Mouse (Mus musculus): ENCODE data around the gene Etv4.

Gene Etv4

DNA sequence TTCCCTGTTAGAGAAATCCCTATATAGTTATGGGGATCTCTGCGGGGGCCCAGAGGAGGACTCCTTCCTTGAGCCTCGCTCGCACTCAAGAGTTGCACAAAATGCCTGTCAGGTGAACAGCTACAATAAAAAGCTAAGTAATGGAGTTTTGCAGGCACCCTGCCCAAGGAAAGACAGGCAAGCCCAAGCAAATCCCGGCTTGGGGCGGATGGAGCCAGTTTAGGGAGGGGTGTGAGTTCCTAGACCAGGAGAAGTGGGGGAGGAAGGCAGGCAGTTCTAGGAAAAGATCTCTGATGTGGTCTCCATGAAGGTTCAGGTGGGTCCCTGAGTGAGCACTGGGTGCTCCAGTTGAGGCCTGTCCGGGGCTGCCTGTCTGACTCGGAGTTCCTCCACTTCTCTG, 1.5 kb upstream of the Etv4 start:
- intact Hi-C loops (cut with DNase I): no loop called here

DNA sequence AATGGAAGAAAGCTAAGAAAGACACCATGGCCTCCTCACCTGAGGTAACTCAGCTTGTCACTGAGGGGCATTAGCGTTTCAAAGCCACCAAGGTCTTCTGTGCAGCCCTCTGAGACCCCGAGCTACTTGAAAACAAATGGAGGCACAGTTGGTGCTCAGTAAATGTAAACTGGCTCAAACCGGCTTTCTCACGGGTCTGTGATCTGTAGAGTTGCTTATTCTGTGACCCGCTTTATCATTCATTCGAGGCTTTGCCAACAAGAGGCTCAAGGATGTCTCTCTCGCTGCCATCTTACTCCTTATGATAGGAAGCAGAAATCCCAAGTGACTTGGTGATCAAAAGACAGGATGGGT, 658 bp upstream of the Etv4 start:
- intact Hi-C loops (cut with DNase I): no loop called here

DNA sequence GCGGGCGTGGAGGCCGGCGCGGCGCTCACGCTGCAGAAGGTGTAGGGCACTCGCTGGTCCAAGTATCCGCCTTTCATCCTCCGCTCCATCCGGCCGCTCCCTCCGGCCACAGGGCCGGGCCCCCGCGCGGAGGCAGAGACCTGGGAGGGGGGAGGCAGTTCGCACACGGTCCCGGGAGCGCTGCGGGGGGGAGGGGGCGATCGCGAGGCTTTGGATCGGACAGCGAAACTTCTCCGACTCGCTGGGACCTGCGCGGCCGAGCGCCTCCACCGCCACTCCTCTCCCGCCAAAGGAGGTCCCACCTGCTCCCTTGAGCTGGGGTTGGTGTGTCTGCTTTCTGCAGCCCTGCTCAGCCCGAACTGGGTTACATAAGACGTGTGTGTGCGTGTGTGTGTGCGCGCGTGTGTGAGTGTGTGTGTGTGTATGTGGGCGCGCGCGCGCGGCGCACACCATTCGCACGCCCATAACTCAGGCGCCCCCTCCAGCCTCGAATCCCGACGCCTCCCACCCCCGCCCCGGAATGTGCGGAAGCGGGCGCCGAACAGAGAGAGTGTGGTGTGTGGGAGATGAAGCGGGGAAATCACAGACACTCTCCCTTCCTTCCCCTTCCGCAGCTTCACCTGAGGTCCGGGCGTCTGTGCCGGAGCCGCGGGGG, 556 bp downstream of the Etv4 start:
- intact Hi-C loops (cut with DNase I): no loop called here

DNA sequence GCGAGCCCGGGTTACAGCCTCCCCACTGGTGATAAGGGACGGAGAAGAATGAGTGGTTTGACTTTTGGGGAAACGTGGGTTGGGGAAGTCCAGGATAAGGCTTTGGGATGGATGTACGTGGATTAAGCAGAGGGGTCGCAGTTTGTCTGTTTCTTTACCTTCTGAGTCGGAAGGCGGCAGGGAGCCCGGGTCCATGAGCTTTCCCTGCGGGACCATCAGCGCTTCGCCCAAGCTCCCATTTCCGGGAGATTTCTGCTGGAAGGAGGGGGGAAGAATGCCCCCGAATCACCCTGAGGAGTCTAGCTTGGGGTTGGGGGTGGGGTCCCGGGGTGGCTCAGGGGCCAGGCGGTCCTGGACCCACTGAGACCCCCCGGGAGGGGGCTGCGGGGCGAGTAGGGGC, 1.1 kb downstream of the Etv4 start:
- intact Hi-C loops (cut with DNase I): no loop called here

DNA sequence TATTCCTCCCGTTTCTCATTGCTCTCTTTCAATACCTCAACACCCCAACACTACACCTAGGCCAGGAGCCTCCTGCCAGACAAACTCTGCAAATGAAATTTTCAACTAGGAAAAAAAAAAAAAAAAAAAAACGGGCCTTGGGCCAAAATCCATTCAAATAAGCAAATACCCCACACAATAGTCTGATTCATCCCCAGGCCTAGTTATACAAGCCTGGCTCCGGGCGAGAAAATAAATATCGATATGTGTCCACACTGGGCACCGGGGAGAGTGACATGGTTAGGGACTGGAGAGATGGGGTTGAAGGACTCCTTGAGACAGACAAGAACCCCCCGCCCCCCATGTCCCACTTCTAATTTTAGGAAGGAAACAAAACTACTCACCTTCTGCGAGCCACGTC, 1.6 kb downstream of the Etv4 start:
- intact Hi-C loops (cut with DNase I): no loop called here

DNA sequence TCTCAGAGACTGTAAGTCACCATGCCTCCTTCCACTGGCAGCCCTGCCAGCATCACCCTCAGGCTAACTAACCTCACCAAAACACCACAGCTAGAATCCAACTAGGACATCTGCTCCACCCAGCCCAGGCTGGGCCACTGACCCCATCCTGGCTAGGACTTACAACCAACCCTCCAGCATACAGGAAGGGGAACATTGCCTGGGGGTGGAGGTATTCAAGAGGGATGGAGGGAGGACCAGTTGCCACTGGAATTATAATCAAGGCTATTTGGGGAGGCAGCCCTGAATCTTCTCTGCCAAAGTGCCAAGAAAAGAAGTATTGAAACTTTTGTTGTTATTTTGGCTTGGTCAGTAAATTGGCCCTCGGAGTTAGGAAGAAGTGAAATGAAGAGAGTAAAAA, 2.0 kb downstream of the Etv4 start:
- intact Hi-C loops (cut with DNase I): no loop called here

DNA sequence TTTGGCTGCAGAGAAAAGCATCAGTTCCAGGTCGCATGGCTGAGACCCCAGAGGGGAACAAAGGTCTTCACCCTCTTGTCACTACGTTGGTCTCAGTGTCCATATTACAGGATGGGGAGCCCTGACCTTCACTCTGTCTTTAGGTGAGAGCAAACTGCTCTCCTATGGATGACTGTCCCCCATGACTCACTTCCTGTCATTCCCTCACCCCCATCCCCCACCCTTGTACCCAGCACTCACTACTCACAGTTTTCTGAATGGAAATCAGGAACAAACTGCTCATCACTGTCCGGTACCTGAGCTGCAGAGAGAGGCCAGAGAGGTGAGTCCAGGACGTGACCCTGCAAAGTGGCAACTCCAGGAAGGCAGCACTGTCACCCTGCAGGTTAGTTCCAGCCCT, 8.3 kb downstream of the Etv4 start:
- intact Hi-C loops (cut with DNase I): no loop called here

DNA sequence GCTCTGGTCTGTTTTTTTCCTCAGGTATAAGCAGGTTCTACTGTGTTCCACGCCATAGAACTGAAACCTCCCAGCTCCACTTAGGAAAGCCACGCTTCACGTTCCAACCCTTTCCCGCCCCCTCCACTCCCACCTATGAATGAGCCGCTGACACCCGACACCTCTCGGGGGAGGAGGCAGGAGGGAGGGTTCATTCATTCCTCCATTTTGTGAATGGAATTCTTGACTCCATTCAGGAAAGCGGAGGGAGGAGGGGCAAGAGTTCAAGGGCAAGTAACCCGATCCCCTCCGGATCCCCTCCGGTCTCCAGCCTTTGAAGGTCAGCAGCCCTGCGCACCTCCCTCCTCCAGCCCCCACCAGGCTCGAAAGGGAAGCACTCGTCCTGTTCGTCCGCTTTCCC, 12.7 kb downstream of the Etv4 start:
- intact Hi-C loops (cut with DNase I): no loop called here

DNA sequence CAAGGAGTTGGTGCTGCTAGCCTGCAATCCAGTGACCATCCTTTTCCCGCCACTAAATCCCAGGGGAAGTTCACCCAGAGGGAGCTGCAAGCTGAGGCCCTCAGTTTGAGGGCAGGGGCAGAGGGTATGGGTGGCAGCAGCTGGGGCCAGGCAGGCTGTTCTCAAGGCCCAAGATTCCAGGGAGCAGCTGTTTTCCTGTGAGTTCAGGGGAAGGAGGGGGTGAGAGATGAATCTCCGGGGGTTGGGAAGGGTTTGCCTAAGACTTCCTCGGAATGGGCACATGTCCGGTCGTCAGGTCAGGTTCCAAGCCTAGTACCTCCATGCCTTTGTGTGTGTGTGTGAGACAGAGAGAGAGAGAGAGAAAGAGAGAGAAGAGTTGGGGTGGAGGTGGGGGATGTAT, 13.1 kb downstream of the Etv4 start:
- intact Hi-C loops (cut with DNase I): no loop called here

DNA sequence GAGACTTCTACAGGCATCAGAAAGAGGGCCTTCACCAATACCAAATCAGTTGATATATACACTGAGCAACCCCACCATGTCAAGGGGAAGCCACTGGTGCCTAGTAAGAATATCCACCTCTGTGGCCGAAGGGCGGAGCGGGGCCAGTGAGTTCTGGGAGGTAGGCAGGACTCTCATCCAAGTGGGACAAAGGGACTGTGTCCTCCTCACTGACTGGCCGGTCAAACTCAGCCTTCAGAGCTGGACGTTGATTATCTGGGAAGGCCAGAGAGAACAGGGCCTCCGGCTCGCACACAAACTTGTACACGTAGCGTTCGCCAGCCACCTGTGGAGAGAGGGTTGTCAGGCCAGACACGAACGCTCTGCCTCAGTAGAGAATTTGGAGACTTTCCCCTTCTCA, 14.9 kb downstream of the Etv4 start:
- intact Hi-C loops (cut with DNase I): no loop called here

DNA sequence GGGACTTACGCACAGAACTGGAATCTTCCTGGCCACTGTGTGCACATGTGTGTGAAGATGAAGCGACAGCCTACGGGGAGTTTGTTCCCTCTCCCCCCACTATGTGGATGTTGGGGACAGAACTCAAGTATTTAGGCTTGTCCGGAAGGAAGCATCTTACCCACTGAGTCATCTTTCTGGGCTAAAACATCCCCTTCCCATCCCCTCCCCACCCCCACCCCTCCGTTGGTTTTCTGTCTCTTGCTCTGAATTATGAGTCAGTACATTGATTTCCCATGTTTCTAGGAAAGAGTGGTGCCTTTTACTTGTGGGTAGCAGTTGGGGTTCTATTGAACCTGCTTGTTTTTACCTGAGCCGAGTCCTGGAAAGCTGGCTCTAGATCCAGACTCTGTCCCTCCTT, 16.4 kb downstream of the Etv4 start:
- intact Hi-C loops (cut with DNase I): no loop called here

DNA sequence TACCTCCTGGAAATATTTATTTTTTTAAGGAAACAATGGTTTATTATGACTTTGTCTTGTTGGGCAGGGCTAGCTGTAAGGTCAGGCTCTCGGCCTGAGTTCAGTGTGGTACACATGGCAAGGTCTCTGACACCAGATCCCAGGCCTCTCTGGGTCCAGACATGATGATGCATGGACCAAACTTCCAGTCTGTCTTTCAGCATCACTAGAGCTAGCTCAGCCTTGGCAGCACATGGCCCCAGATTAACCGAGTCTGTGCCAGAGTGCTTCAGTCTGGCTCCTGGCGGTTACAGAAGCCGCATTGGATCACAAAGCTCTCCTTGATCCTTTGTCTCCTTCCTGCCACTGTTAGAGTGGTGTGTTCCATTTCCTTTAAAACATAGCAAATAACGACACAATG, 17.8 kb downstream of the Etv4 start:
- intact Hi-C loops (cut with DNase I): no loop called here

DNA sequence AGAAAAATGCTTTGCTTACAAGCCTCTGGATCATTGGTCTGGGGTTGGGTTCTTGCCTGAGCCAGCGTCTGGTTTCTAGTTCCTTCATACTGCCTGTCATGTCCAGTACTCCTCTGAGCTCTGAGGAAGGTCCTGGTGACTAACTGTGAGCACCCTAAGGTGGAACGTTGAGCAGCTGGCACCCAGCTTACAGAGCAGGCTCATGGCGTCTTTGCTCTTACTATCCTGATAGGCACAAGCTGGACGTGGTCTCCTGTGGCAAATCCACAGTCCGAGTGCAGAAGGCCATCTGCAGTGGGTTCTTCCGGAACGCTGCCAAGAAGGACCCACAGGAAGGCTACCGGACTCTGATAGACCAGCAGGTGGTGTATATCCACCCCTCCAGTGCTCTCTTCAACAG, 20.6 kb downstream of the Etv4 start:
- intact Hi-C loops (cut with DNase I): loop anchor here (5.0 kb wide), 1 partner anchor 143 kb away; no protein-coding TSS in a partner anchor

DNA sequence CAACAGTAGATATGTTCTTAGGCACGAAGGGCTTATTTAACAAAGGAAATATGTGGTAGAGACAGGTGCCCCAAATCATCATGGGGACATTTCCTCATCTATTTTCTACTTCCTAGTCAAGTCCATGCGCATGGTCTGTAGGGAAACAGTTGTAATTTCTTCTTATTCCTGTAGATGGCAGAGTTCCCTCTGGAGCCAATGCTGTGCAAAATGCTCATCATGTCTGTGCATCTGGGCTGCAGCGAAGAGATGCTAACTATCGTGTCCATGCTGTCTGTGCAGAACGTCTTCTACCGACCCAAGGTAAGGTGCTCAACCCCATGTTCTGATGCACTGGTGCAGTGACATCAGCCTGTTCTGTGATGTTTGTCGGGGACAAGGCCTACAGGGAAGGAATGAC, 21.4 kb downstream of the Etv4 start:
- intact Hi-C loops (cut with DNase I): loop anchor here (5.0 kb wide), 1 partner anchor 144 kb away; no protein-coding TSS in a partner anchor

DNA sequence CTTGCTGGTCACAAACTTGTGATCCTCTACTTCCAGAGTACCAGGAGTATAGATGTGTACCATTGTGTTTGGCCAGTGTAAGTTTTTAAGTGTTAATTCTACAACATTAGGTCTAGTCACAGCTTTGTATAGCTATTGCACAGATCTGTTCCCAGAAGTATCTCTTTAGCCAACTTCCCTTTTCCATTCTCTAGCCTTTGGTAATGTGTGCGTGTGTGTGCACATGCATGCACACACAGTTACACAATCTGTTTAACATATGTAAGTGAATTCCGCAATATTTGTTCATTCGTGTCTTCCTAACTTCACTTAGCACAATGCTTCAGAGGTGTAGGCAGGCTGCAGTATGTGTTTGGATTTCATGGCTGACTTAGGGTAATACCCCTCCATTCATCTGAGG, 25.6 kb downstream of the Etv4 start:
- intact Hi-C loops (cut with DNase I): no loop called here

DNA sequence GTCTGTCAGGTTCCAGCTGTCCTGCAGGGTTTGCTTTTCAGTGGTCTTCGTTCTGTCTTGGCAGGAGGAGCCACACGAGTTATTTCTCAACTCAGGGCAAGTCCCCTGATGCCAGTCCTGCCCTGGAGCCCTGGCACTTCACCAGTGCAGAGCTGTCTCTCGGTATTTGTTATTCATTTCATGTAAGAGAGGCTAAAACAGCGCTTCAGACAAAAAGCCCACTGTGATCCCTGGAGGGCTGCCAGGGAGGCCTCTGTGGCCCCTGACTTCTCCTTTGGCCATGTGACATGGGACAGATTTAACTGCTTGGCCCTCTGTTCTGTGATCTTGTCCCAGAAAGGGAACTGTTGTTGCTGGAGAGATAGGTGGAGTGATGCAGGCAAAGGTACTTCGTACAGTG, 26.7 kb downstream of the Etv4 start:
- intact Hi-C loops (cut with DNase I): no loop called here

DNA sequence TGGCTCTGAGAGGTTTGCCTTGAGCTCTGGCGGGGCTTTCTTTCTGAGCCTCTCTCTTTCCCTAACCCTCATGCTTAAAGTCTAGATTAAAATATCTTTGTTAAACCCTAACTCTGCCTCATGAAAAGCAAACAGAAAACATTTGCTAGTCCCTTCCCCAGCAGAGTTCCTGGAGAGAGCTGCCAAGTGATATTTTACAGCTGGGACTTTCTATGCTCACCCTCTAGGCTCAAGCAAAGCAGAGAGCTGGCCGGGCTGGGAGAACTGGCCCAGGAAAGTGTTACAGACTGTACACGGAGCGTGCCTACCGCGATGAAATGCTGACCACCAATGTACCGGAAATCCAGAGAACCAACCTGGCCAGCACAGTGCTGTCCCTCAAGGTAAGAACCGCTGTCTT, 27.8 kb downstream of the Etv4 start:
- intact Hi-C loops (cut with DNase I): no loop called here

DNA sequence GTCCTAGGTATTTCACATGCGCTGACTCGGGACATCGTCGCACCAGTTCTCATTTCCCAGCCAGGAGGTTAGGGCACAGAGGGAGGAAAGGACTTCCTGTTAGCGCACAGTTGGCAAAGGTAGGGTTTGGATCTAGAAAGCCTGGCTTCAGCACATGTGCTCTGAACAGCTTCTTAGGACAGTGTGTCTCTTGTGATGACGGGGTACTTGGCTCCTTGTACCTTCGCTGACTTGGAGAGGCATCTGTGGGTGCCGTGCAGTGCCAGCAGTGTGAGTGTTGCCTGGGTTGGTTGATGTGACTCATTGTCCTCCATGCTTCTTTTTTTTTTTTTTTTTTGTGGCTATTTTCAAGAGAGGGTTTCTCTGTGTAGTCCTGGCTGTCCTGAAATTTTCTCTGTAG, 28.6 kb downstream of the Etv4 start:
- intact Hi-C loops (cut with DNase I): no loop called here

DNA sequence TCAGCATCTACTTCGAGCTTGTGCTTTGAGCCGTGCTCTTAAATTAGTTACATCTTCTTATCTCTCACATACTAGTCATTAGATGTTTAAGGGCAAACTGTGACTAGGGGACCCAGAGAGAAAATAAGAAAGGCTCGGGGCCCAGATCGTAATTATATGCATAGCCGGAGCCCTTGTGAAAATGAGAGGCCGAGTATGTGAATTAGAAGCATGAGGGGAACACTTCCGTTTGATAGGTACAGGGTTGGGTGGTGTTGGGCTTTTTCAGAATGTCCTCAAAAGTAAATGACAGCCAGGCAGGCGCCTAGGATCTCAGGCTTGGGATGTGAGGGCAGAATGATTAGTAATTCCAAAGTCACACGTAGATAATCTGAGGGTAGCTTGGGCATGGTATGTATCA, 51.6 kb downstream of the Etv4 start:
- intact Hi-C loops (cut with DNase I): no loop called here

DNA sequence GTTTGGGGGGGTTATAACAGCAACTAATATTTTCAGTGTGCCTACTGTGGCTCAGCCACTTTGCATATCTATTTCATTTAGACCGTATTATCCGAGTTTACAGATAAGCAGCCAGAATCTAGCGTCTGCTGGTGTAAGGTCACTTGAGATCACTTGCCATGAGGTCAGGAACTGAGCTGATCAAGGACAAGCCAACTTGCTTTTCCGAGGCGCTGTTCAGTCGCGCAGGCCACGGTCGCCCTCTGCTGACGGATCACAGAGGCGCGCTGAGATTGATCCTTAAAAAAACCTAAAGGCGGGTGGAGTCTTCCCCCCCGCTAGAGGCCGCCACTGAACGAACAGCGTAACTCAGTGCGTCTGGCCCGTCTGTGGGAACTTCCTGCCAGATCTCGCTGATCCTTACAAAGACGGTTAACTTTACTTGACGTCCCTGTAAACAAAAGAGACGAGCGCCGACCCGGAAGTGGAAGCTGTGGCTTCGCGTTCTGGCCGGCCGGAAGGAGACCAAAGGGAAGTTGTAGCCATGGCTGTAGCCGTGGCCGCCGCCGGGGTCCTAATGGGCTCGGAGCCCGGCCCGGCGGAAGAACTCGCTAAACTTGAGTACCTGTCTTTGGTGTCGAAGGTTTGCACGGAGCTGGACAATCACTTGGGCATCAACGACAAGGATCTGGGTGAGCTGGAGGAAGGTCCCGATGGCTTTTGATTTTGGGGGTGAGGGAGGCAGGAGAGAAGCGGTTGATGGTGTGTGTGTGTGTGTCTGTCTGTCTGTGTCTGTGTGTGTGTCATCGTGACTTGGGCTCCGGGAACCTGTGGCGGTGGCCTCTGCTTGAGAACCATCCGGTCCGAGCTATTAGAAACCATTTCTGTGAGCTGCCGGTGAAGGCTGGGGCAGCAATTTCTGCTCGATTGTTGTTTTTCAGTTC, 52.4 kb downstream of the Etv4 start, which contains the start of gene Dhx8:
Gene Dhx8 (plus strand): TSS at position 402 of the 923 bp plus-strand sequence.
- intact Hi-C loops (cut with DNase I): loop anchor here (1.0 kb wide), 1 partner anchor 74 kb away; no protein-coding TSS in a partner anchor

DNA sequence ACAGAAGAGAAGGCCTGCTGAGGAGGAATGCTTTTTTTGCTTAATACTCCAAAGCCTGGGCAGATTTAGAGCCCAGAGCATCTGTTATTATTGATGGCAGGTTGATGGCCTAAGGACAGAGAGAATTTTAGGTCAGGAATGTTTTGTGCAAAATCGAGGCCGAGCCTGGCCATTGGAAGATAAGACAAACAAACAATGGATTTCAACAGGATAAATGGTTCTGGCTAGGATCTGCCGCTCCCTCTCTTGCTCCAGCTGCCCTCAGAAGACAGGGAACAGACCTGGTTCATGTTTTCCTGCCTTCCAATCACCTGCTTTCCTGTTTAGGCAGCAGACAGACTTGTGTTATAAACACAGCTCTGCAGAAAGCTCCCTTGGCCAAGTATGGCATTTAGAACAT, 55.9 kb downstream of the Etv4 start:
- intact Hi-C loops (cut with DNase I): no loop called here

DNA sequence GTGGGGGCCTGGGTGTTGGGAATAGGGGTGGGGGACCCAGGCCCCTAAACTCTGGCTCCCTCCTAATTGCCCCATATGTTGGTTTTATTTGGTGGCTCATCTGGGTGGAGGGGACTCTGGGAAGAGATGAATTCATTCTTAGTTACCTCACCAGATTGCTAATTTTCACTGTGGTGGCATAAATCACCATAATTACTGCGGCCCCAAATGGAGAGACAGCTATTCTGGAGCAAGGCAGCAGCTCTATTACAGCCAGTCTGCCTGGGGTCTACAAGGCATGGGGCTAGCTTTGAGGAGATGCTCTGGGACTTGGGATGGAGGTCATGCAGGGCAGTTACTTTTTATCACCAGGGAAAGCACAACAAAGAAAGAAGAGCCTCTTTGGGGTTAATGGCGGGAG, 58.4 kb downstream of the Etv4 start:
- intact Hi-C loops (cut with DNase I): no loop called here

DNA sequence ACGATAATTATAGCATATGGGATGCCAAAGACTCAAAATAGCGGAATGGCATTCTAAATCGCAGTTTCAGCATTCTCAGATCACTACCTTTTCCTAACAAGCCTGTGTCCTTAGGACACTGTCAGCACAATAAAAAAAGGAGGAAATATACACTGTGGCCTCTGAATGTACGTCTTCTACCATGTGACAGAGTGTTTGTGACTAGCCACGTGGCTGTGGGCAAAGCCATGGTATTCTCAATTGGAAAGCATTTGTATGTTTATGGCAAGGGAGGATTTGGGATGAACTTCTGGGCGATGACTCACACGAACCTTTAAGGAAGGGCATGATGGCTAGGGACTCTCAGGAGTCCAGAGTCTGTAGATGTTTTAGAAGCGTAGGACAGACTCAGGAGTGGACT, 60.1 kb downstream of the Etv4 start:
- intact Hi-C loops (cut with DNase I): loop anchor here (2.0 kb wide), 1 partner anchor 62 kb away; no protein-coding TSS in a partner anchor

Measured in adrenal gland (tissue).